Mouse (Mus musculus): ENCODE data around the gene Pcsk4. TPM values are rescaled to one million over a fixed set of nuclear protein-coding genes. Genes with fewer than 3 reads are reported as not detected.

The Pcsk4 gene
- polyA plus RNA-seq, 1 experiment from 2014 or later = 5.4 TPM

GRCm38 (mm10) chr10:80298571-80299281, 30.6 kb downstream of the Pcsk4 start:
- peak; percentile 74 for DNase-seq (ENCODE audit: low spot score)
- H3K27me3 ChIP-seq (ENCODE audit: insufficient read depth, low read length) = peaks cover 43% of the 10 kb centered on the region
- 3% methylated on average over 26 of the region's 26 CpGs for WGBS
- ATAC-seq (replicated peaks; ENCODE audit: low FRiP score, low read depth) = 0 out of 2 replicates have a peak, but pooled peaks have one; percentile 29
- H3K9me3 ChIP-seq (replicated peaks; ENCODE audit: low read length) = no peaks in the 10 kb centered on the region
- H3K4me1 ChIP-seq (replicated peaks; ENCODE audit: insufficient read depth, low read length) = peaks cover 3% of the 10 kb centered on the region; the same call in 1 of the 2 replicates
- no peak overlapping the region for H3K4me3 ChIP-seq (replicated peaks; ENCODE audit: low read depth, low read length)
- peaks cover 11% of the 10 kb centered on the region; the same call in 1 of the 2 replicates for H3K36me3 ChIP-seq (ENCODE audit: insufficient read depth, low read length)
- H3K9ac ChIP-seq (ENCODE audit: low read depth, low read length) = no peak overlapping the region
- H3K4me2 ChIP-seq (ENCODE audit: low read length) = no peak overlapping the region
- peak; percentile 21; the same call in 1 of the 2 replicates for TF ChIP-seq CTCF (IDR thresholded peaks at IDR 0.05; ENCODE audit: low read depth)
- H3K27ac ChIP-seq = no peak overlapping the region

- Histone ChIP-seq H3K4me1 (replicated peaks; ENCODE audit: insufficient read depth, low read length) (peaks cover 2% of the 10 kb centered on the region; the same call in 1 of the 2 replicates), H3K4me3 (replicated peaks; ENCODE audit: low read depth, low read length) (no peak overlapping the region), H3K9ac (ENCODE audit: low read depth, low read length) (no peak overlapping the region), H3K9me3 (replicated peaks; ENCODE audit: low read length) (no peaks in the 10 kb centered on the region), H3K27ac (no peak overlapping the region), H3K36me3 (ENCODE audit: insufficient read depth, low read length) (peaks cover 11% of the 10 kb centered on the region; the same call in 1 of the 2 replicates), H3K4me2 (ENCODE audit: low read length) (no peak overlapping the region), H3K27me3 (ENCODE audit: insufficient read depth, low read length) (peaks cover 40% of the 10 kb centered on the region)
- WGBS = 72% methylated on average over 8 of the region's 8 CpGs
- TF ChIP-seq CTCF (IDR thresholded peaks at IDR 0.05; ENCODE audit: low read depth) = no peak
- ATAC-seq (replicated peaks; ENCODE audit: low FRiP score, low read depth) = no peak
- DNase-seq (ENCODE audit: low spot score) = no peak
Observed at GRCm38 (mm10) chr10:80297526-80298133, 31.7 kb downstream of the Pcsk4 start.

- H3K4me2 ChIP-seq (ENCODE audit: low read length) = no peak overlapping the region
- ATAC-seq (replicated peaks; ENCODE audit: low FRiP score, low read depth) (no peak), DNase-seq (ENCODE audit: low spot score) (no peak)
- H3K27ac ChIP-seq = no peak overlapping the region
- H3K27me3 ChIP-seq (ENCODE audit: insufficient read depth, low read length) = peaks cover 40% of the 10 kb centered on the region
- TF ChIP-seq CTCF (IDR thresholded peaks at IDR 0.05; ENCODE audit: low read depth) = no peak
- H3K4me3 ChIP-seq (replicated peaks; ENCODE audit: low read depth, low read length) = no peak overlapping the region
- 88% methylated on average over 5 of the region's 5 CpGs for WGBS
- no peaks in the 10 kb centered on the region for H3K9me3 ChIP-seq (replicated peaks; ENCODE audit: low read length)
- peaks cover 11% of the 10 kb centered on the region; the same call in 1 of the 2 replicates for H3K36me3 ChIP-seq (ENCODE audit: insufficient read depth, low read length)
- H3K9ac ChIP-seq (ENCODE audit: low read depth, low read length) = no peak overlapping the region
- no peaks in the 10 kb centered on the region; the same call in 1 of the 2 replicates for H3K4me1 ChIP-seq (replicated peaks; ENCODE audit: insufficient read depth, low read length)
Observed at GRCm38 (mm10) chr10:80296824-80297223, 32.5 kb downstream of the Pcsk4 start.

GRCm38 (mm10) chr10:80295618-80296425, 33.5 kb downstream of the Pcsk4 start, which contains the start of gene Apc2:
Gene Apc2 (plus strand): TSS chr10:80295977.
- Histone ChIP-seq H3K27ac (no peak within 1 kb of the TSS), H3K9me3 (replicated peaks; ENCODE audit: low read length) (no peaks in the 10 kb centered on the region), H3K4me2 (ENCODE audit: low read length) (peak within 1 kb of the TSS; percentile 53), H3K27me3 (ENCODE audit: insufficient read depth, low read length) (peaks cover 32% of the 10 kb centered on the region), H3K36me3 (ENCODE audit: insufficient read depth, low read length) (peaks cover 11% of the 10 kb centered on the region; the same call in 1 of the 2 replicates), H3K4me3 (replicated peaks; ENCODE audit: low read depth, low read length) (peak within 1 kb of the TSS; percentile 26), H3K9ac (ENCODE audit: low read depth, low read length) (peak within 1 kb of the TSS; percentile 31; the same call in 1 of the 2 replicates), H3K4me1 (replicated peaks; ENCODE audit: insufficient read depth, low read length) (no peaks in the 10 kb centered on the region; the same call in 1 of the 2 replicates)
- TF ChIP-seq CTCF (IDR thresholded peaks at IDR 0.05; ENCODE audit: low read depth) = peak; percentile 72
- DNase-seq (ENCODE audit: low spot score) (peak; percentile 77), ATAC-seq (replicated peaks; ENCODE audit: low FRiP score, low read depth) (peak; percentile 18; the same call in 1 of the 2 replicates)
- 1% methylated on average over 26 of the region's 26 CpGs for WGBS

- Histone ChIP-seq H3K27ac (no peak overlapping the region), H3K4me1 (replicated peaks; ENCODE audit: insufficient read depth, low read length) (no peaks in the 10 kb centered on the region; the same call in 1 of the 2 replicates), H3K9me3 (replicated peaks; ENCODE audit: low read length) (no peaks in the 10 kb centered on the region), H3K4me3 (replicated peaks; ENCODE audit: low read depth, low read length) (no peak overlapping the region), H3K9ac (ENCODE audit: low read depth, low read length) (no peak overlapping the region), H3K4me2 (ENCODE audit: low read length) (no peak overlapping the region), H3K27me3 (ENCODE audit: insufficient read depth, low read length) (peaks cover 22% of the 10 kb centered on the region), H3K36me3 (ENCODE audit: insufficient read depth, low read length) (peaks cover 11% of the 10 kb centered on the region; the same call in 1 of the 2 replicates)
- 47% methylated on average over 7 of the region's 7 CpGs for WGBS
- TF ChIP-seq CTCF (IDR thresholded peaks at IDR 0.05; ENCODE audit: low read depth) = no peak
- no peak for ATAC-seq (replicated peaks; ENCODE audit: low FRiP score, low read depth)
- DNase-seq (ENCODE audit: low spot score) = no peak
Observed at GRCm38 (mm10) chr10:80294788-80295303, 34.5 kb downstream of the Pcsk4 start.
